Mouse (Mus musculus) ES-E14 (cell line): ENCODE measurements at regions not wholly inside any gene's neighbourhood (a gene's known extent, or its start where the extent isn't known, plus 50 kb on each side); places are given as distances from the start of the nearest gene placed in this dataset.

Experiments
- CHD2 ChIP-seq: IDR thresholded peaks from 2 replicates; pipeline ENCODE4 v1.6.1; 2014; ENCODE audit warnings: mild to moderate bottlenecking, low read depth, low read length, inconsistent platforms
- HCFC1 ChIP-seq: IDR thresholded peaks from 2 replicates; pipeline ENCODE4 v1.6.1; 2012; ENCODE audit warnings: low read length, inconsistent platforms, borderline replicate concordance; ENCODE audit not compliant: insufficient read depth
- MAFK ChIP-seq: IDR thresholded peaks from 2 replicates; pipeline ENCODE4 v1.6.1; 2014; ENCODE audit warnings: mild to moderate bottlenecking, low read depth, low read length, inconsistent platforms; ENCODE audit not compliant: insufficient read depth
- ZC3H11A ChIP-seq: IDR thresholded peaks from 2 replicates; pipeline ENCODE4 v1.6.1; 2012; ENCODE audit warnings: low read depth, mild to moderate bottlenecking, inconsistent platforms, low read length, borderline replicate concordance
- ZNF384 ChIP-seq: IDR thresholded peaks from 2 replicates; pipeline ENCODE4 v1.6.1; 2012; ENCODE audit warnings: low read depth, low read length, inconsistent platforms

DNA sequence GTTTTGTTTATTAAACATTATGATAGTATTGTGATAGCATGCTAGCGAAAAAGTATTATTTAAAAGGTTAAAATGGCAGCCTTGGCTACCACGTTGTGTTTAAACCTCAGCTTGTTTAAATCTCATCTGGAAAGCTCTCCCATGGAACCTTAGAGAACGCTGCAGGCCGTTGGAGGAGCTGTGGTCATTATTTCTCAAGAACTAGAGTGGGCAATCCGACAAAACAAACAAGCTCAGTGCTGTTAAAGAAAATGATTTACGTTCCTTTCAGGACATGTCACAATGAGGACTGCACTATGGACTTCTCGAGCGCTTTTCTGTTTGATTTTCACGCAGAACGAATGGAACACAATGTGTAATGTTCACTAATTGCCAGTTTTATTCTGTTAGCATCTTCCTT is 178.9 kb downstream of the Dusp6 start:
- TF ChIP-seq CHD2 (no peak), MAFK (no peak), ZNF384 (no peak), HCFC1 (no peak), ZC3H11A (no peak)
